Mouse (Mus musculus) lung, postnatal 14 days (tissue): ENCODE data around the gene Cox7b.
A peak's percentile ranks its signal among the peaks of the same experiment; 100 is the strongest.
"Not testable (repeated sequence)": the region's sequence is repeated elsewhere in the genome, so short reads cannot be mapped to it uniquely, and the experiment has no call there.

Experiments
- DNase-seq: peaks from one replicate; pipeline ENCODE4 v3.0.0; 2021

Gene Cox7b

DNA sequence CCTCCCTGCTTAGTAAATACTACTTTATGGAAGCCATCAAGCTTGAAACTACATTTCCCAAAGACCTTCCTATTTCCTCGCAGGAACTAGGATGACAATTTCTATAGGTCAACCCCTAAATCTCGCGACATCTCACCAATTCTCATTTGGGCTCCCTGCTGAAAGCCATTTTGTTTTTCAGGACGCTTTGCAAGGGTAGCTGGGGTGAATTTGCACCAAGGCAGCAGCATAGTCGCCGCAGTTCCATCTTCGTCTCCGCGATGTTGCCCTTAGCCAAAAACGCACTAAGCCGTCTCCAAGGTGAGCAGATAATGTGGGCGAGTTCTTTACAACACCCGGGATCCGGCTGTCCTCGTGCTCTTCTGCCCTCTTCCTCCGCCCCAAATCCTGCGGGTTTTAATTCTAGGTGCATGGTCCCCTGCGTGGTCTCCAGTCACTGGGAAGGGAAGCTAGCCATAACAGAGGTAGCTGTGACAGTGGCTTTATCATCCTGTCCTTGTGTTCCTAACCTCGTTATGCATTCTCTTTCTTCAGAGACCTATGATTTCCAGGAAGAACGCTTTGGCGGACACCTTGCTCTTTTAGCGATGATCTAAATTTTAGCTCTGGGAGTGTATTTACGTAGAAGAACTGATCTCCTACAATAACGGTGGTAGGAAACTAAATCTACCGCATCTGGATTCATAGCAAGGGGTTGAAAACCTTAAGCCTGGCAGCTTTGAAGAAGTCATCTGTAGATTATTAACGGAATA, at the start of gene Cox7b:
Cox7b (plus strand) TSS at position 130 of the 752 bp plus-strand sequence.
- peak; percentile 77 for DNase-seq

DNA sequence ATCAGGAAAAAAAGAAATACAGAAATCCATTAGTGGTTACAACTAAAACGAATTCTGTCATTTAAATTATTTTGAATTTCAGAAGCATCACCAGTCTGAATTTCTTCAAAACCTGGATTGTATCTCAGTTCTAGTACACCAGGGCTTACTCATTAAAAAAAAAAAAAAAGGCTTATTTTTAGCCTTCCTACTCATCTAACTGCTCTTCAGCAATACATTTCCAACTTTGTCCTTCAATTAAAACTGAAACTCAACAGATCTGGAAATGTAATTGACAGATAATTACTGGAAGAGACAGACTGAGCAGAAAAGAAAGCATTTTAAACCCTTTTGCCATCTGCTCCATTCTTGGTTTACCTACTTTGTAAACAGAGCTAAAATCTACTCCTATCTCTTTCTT, 13.9 kb upstream of the Cox7b start:
- no peak for DNase-seq

GRCm38 (mm10) chrX:106010762-106011161, 4.7 kb upstream of the Cox7b start:
- no peak for DNase-seq

- DNase-seq, result peak; percentile 84
Observed at GRCm38 (mm10) chrX:106011465-106012159, 3.9 kb upstream of the Cox7b start, which contains the start of gene Magt1. TSS of gene Magt1 (minus strand) at chrX:106011906.

GRCm38 (mm10) chrX:106012559-106012958, 2.9 kb upstream of the Cox7b start:
- no peak for DNase-seq

DNA sequence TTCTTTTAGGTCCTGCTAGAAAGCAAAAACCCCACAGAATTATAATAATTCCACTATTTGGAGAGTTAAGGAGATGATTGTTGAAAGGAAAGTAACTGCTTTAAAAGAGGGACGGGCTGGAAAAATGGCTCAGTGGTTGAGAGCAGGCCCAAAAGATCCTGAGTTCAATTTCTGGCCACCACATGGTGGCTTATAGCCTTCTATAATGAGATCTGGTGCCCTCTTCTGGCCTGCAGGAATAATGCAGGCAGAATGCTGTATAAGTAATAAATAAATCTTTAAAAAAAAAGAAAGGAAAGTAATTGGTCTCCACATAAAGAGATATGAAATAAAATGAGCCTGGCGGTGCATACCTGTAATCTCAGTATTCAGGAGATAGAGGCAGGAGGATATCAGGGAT, 2.3 kb upstream of the Cox7b start:
- DNase-seq, result peak; percentile 59

DNA sequence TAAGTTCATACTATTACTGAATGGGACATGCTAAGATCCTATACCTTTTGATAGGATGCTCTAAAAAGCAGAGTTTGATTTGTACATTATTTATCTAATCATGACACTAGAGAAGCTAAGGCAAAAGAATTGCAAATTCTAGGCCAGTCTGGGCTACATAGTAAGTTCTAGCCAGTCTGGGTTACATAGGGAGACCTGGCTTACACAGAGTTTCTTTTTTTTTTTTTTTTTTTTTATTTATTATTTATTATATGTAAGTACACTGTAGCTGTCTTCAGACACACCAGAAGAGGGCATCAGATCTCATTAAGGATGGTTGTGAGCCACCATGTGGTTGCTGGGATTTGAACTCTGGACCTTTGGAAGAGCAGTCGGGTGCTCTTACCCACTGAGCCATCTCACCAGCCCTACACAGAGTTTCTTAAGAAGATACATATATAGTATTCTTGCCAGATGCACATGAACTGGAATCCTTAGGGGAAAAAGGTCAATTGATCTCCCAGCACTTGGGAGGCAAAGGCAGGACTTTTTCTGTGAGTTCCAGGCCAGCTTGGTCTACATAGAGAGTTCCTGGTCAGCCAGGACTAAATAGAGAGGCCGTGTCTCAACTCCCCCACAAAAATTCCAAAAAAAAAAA, 641 bp upstream of the Cox7b start:
- DNase-seq, result not testable (repeated sequence)

DNA sequence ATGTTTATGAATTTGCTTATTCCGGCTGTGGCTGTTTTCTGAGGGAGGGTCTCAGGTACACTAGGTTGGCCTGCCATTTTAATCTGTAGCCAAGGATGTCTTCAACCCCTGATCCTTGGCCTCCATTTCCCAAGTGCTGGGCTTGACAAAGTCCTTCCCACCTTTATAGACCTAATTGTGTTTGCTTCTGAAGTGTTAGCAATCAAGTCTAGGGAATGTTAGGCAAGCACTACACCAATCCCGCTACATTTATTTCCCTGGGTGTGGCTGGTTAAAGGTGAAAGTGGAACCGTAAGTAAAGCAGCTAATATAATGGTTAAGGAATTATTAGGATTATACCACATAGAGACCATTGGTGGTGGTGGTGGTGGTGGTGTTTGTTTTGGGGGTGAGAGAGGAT, 1.6 kb downstream of the Cox7b start:
- DNase-seq, result no peak

DNA sequence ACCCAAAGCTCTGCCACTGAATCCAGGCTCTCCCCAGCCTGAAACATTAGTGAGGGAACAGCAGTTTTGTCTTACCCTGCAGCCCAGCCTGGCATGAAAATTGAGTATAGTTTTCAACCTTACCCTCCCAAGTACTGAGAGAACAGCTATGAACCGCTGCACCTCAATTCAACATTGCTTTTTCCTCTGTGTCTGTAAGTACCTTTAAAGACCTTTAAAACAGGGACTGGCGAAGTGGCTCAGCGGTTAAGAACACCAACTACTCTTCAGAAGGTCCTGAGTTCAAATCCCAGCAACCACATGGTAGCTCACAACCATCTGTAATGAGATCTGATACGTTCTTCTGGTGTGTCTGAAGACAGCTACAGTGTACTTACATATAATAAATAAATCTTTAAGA, 2.0 kb downstream of the Cox7b start:
- no peak for DNase-seq

DNA sequence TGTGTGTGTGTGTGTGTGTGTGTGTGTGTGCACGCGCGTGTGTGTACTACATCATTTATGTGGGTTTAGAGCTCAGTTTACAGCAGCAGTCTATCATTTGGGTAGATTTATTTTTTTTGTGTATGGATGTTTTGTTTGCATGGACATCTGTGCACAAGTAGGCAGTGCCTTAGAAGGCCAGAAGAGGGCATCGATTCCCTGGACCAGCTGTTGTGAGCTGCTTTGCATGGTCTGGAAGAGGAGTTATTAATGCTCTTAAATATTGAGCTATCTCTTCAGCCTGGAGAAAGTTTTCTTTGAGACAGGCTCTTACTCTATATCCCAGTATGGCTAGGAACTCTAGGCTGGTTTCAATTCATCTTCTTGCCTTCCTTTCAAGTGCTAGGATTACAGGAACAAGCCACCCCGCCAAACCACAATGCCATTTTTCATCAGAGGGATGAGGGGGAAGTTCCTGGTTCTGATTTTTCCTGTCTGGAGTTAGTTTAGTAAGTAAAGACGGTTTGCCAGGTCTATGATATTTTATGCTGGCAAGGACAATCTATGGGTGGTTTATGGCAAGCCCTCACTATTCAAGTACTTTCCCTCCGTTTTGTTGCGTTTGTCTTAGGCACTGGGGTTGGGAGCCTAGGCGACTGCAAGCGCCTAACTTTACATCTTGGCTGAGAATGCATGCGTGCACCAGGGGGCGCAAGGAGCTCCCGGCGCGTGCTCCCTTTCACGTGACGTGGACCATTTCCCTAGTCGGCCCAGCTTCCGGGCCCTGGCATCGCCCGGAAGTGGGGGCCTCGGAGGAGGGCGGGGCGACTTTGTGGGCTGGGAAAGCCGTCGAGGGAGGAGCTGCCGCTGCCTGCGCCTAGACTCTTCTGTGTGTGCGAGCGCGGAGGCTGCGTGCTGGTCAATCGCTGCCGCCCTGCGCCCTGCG, 11.2 kb downstream of the Cox7b start, which contains the start of gene Atp7a:
Atp7a (plus strand) TSS at position 859 of the 925 bp plus-strand sequence.
- DNase-seq, result peak; percentile 93

DNA sequence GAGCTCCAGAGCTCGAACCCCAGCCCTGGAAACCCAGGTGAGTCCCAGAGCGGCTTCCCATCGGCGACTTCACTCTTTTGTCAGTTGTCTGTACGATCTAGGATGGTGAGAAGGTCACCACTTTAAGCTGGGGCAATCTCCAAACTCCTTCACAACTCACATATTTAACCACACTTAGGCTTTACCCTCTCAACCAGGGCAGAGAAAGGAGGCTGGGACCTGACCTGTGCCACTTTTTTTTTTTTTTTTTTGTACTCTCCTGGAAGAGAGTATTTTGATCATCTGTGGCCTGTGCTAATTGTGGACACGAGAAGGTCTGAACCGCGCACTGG, 11.8 kb downstream of the Cox7b start:
- DNase-seq, result no peak

GRCm38 (mm10) chrX:106030176-106030575, 14.7 kb downstream of the Cox7b start:
- no peak for DNase-seq

GRCm38 (mm10) chrX:106031124-106031523, 15.6 kb downstream of the Cox7b start:
- no peak for DNase-seq

DNA sequence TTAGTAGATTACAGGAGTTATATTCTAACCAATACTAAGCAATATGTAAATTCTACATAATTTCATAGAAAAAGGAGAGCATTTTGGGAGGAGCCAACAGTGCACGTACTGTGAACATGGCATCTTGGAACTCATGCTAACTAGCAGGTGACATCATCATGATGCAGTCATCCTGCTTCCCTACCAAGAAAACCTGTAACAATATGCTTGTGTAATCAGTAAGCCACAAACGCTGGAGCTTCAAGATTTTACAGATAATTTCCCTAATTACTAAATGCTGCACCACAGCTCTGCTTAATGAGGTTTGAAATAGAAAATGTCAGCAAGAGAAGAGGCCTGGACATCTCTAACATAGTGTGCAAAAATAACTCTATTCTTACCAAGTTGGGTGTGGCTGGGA, 20.2 kb downstream of the Cox7b start:
- no peak for DNase-seq

DNA sequence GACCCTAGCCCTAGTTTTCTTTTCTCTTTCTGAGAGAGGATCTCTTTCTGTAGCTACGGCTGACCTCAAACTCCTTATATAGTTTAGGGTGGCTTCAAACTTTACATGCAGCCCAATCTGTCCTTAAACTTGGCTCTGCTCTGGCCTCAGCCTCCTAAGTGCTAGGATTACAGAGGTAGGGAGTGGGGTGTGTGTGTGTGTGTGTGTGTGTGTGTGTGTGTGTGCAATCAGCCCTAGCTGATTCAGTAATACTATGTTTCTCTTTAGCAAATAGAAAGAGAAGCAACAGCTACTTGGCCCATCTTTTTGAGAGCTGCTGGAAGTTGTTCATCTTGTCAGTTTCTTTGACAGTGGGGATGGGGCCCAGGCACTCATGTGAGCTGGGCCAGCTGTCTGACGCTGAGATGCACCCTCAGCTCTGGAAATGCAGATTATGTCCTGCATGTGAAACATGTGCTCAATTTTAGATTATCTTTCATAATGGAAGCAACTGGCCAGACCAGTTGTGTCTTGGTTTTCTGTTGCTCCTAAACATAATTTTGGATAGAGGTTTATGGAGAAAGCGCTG, 21.8 kb downstream of the Cox7b start:
- no peak for DNase-seq

GRCm38 (mm10) chrX:106043863-106044617, 28.5 kb downstream of the Cox7b start:
- peak; percentile 11 for DNase-seq

GRCm38 (mm10) chrX:106045455-106045854, 30.0 kb downstream of the Cox7b start:
- peak; percentile 17 for DNase-seq

DNA sequence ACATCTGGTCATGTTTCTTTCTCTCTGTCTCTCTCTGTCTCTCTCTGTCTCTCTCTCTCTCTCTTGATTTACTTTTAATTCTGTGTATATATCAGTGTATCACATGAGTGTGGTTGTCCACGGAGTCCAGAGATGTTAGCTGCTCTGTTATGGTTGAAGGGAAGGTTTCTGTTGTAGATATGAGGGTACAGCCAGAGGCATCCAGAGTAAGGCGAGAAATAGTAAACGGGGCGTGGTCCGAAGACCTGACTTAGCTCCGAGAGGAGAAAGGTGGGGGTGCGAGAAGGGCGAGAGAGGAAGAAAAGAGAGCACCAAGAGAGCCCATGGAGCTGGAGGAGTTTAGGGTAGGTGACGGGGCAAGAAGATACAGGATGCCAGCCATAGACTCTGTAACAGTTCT, 30.4 kb downstream of the Cox7b start:
- DNase-seq, result no peak

- no peak for DNase-seq
Observed at GRCm38 (mm10) chrX:106048191-106048590, 32.7 kb downstream of the Cox7b start.
